Mouse (Mus musculus) limb, embryonic 14.5 days (tissue): ENCODE measurements around the gene Nudt3. TPM values are rescaled to one million over a fixed set of nuclear protein-coding genes. Genes with fewer than 3 reads are reported as not detected.
A peak's percentile ranks its signal among the peaks of the same experiment; 100 is the strongest.
"Not testable (repeated sequence)": the region's sequence is repeated elsewhere in the genome, so short reads cannot be mapped to it uniquely, and the experiment has no call there.

ENCODE experiments used
- ATAC-seq: fragments of 200-750 bp; cut with Nextera tagmentation; 2 replicates; pipeline ENCODE4 v1.8.0; 2017; ENCODE audit warnings: low read depth, moderate number of reproducible peaks, moderate TSS enrichment; ENCODE audit not compliant: low FRiP score
- DNase-seq: peaks from one replicate; pipeline ENCODE4 v3.0.0-alpha.2; 2015; ENCODE audit warnings: low spot score
- H3K27ac ChIP-seq: fragments of 300-500 bp; sonication (generic); replicated peaks from 2 replicates; pipeline ENCODE4 v1.5.1; 2014; ENCODE audit warnings: low read depth, mild to moderate bottlenecking, low read length, moderate library complexity, mixed read lengths
- H3K27me3 ChIP-seq: fragments of 300-500 bp; sonication (generic); 2 replicates; pipeline ENCODE4 v1.6.1; 2014; ENCODE audit warnings: low read length, mixed read lengths; ENCODE audit not compliant: control insufficient read depth, insufficient read depth
- H3K36me3 ChIP-seq: fragments of 300-500 bp; sonication (generic); 2 replicates; pipeline ENCODE4 v1.6.1; 2014; ENCODE audit warnings: mild to moderate bottlenecking, low read length, moderate library complexity, mixed read lengths; ENCODE audit not compliant: control insufficient read depth, insufficient read depth
- H3K4me1 ChIP-seq: fragments of 300-500 bp; sonication (generic); 2 replicates; pipeline ENCODE4 v1.6.1; 2014; ENCODE audit warnings: antibody characterized with exemption, low read length, mixed read lengths; ENCODE audit not compliant: control insufficient read depth, insufficient read depth
- H3K4me2 ChIP-seq: fragments of 300-500 bp; sonication (generic); replicated peaks from 2 replicates; pipeline ENCODE4 v1.6.1; 2014; ENCODE audit warnings: low read depth, mild to moderate bottlenecking, low read length, moderate library complexity; ENCODE audit not compliant: severe bottlenecking
- H3K4me3 ChIP-seq: fragments of 300-500 bp; sonication (generic); replicated peaks from 2 replicates; pipeline ENCODE4 v1.5.1; 2014; ENCODE audit warnings: low read length
- H3K9ac ChIP-seq: fragments of 300-500 bp; sonication (generic); 2 replicates; pipeline ENCODE4 v1.6.1; 2014; ENCODE audit warnings: mild to moderate bottlenecking, low read depth, low read length, moderate library complexity; ENCODE audit not compliant: severe bottlenecking
- H3K9me3 ChIP-seq: fragments of 300-500 bp; sonication (generic); 2 replicates; pipeline ENCODE4 v1.6.1; 2016; ENCODE audit warnings: low read length; ENCODE audit not compliant: control insufficient read depth
- POLR2A ChIP-seq: fragments of 200-500 bp; IDR thresholded peaks from 2 replicates; pipeline ENCODE4 v1.8.0; 2012; ENCODE audit warnings: inconsistent platforms, mild to moderate bottlenecking, moderate library complexity, borderline replicate concordance; ENCODE audit not compliant: insufficient read depth, insufficient read length; ENCODE audit errors: extremely low read depth
- WGBS: fragments of 180-500 bp; shearing (Covaris S2); extraction: QIAGEN DNeasy Blood & Tissue Kit; methylation state at CpG from one replicate; pipeline ENCODE4 v1.1.7; 2014; 5-methylcytosine and 5-hydroxymethylcytosine counted together
- polyA plus RNA-seq, 2 experiments: library from polyadenylated mRNA; depleted of rRNA in 1 of 2; stranded (reverse) in 1 of 2; unstranded in 1 of 2; fragments of >200 nt; fragmentation: Nextera tagmentation in 1 of 2; extraction: Ambion mirVana in 1 of 2; gene quantifications; 2 replicates each; pipeline versions ENCODE4 v1.2.1 to v1.2.3; 2012 to 2014

Gene Nudt3
- polyA plus RNA-seq, 2 experiments, result 36.8 to 121 TPM

DNA sequence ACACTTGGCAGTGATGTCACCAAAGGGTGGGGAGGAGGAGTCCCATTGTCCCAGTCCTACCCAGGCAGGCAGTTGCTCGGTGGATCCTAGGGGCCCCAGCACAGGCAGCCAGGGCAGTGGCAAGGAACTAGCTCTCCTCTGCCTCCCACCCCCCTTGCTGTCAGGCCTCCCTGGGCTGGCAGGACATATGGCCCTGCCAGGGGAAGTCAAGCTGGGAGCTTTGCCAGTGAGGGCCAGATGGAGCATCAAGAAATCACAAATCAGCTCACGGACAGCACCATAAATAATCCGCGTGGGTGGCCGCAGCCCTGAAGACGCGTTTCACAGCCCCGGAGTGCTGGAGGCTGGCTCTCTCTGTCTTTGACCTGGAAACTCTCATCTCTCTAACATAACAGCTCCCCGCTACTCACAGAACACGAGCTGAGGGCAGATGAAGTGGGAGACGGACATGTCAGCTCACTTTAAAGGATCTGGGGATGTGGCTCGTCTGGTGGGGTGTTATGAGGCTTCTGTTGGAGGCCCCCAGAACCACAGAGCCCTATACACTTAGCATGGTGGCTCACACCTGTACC is 19.3 kb upstream of the Nudt3 start:
- H3K4me1 ChIP-seq, result peaks cover 6% of the 10 kb centered on the region
- H3K9ac ChIP-seq, result peak overlapping the region; percentile 48
- no peak overlapping the region for H3K4me2 ChIP-seq
- H3K27ac ChIP-seq, result no peak overlapping the region
- ATAC-seq, result peak; percentile 32; the same call in 1 of the 2 replicates
- H3K36me3 ChIP-seq, result no peaks in the 10 kb centered on the region
- no peaks in the 10 kb centered on the region for H3K9me3 ChIP-seq
- H3K4me3 ChIP-seq, result no peak overlapping the region
- DNase-seq, result peak; percentile 40
- H3K27me3 ChIP-seq, result no peaks in the 10 kb centered on the region
- no peak for TF ChIP-seq POLR2A
- 7% methylated on average over 12 of the region's 12 CpGs for WGBS

DNA sequence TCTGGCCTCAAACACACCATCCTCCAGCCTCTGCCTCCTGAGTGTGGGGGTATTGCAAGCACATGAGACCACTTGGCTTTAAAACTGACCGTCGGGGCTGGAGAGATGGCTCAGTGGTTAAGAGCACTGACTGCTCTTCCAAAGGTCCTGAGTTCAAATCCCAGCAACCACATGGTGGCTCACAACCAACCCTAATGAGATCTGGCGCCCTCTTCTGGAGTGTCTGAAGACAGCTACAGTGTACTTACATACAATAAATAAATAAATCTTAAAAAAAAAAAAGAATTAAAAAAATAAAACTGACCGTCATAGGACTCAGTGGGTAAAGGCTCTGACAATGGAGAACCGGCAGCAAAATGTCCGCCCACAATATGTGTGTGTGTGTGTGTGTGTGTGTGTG is 16.6 kb upstream of the Nudt3 start:
- DNase-seq, H3K4me1 ChIP-seq, ATAC-seq, H3K36me3 ChIP-seq, H3K27me3 ChIP-seq, H3K9ac ChIP-seq, H3K27ac ChIP-seq, H3K4me2 ChIP-seq, H3K9me3 ChIP-seq, H3K4me3 ChIP-seq: not testable (repeated sequence)
- WGBS, result 89% methylated on average over 6 of the region's 6 CpGs

DNA sequence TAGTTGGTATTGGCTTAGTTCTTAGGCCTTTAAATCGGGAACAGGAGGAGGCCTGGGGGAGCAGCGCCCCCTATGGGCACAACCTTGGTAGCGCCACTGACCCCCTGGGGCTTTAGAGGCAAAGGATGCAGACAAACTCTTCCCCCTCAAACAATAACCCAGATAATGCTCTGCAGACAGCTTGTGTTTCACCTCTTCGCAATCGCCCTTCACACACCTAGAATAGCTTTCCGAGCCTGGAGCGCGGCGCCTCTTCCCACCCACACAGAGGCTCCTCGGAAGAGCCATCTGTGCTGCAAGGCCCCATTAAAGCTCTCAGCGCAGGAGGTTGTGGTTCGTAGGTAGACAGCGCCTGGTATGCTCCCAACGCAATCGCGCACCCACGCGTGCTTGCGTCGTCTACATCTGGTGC is 15.6 kb upstream of the Nudt3 start:
- ATAC-seq (no peak), DNase-seq (no peak)
- peaks cover 6% of the 10 kb centered on the region for H3K4me1 ChIP-seq
- 76% methylated on average over 20 of the region's 20 CpGs for WGBS
- H3K4me3 ChIP-seq, result no peak overlapping the region
- no peak overlapping the region for H3K4me2 ChIP-seq
- no peak overlapping the region for H3K27ac ChIP-seq
- no peak for TF ChIP-seq POLR2A
- no peaks in the 10 kb centered on the region for H3K9me3 ChIP-seq
- H3K36me3 ChIP-seq, result 0 out of 2 replicates have a peak, but pooled peaks cover under 1% of the 10 kb centered on the region
- H3K9ac ChIP-seq, result no peak overlapping the region
- H3K27me3 ChIP-seq, result no peaks in the 10 kb centered on the region

DNA sequence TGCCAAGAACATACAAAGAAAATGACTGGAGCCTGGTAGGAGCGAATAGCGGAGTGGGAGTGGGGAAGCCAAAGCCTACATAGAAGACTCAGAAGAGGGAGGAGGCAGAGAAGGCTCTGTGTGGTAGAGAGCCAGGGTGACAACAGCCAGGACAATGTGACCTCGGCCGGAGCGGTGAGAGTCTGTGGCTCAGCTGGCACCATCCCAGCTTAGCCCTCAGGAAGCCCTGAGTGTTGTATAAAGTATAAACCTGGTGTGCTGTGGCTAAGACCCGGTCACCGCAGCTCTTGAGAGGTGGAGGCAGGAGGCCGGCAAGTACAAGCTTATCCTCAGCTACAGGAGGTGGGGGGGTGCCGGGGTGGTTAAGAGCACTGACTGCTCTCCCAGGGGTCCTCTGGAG is 14.0 kb upstream of the Nudt3 start:
- peaks cover 17% of the 10 kb centered on the region for H3K36me3 ChIP-seq
- H3K4me2 ChIP-seq, result no peak overlapping the region
- ATAC-seq (no peak), DNase-seq (no peak)
- no peak for TF ChIP-seq POLR2A
- no peak overlapping the region for H3K4me3 ChIP-seq
- 75% methylated on average over 9 of the region's 9 CpGs for WGBS
- no peak overlapping the region for H3K9ac ChIP-seq
- peaks cover 10% of the 10 kb centered on the region for H3K4me1 ChIP-seq
- H3K9me3 ChIP-seq, result no peaks in the 10 kb centered on the region
- H3K27me3 ChIP-seq, result no peaks in the 10 kb centered on the region
- H3K27ac ChIP-seq, result no peak overlapping the region

DNA sequence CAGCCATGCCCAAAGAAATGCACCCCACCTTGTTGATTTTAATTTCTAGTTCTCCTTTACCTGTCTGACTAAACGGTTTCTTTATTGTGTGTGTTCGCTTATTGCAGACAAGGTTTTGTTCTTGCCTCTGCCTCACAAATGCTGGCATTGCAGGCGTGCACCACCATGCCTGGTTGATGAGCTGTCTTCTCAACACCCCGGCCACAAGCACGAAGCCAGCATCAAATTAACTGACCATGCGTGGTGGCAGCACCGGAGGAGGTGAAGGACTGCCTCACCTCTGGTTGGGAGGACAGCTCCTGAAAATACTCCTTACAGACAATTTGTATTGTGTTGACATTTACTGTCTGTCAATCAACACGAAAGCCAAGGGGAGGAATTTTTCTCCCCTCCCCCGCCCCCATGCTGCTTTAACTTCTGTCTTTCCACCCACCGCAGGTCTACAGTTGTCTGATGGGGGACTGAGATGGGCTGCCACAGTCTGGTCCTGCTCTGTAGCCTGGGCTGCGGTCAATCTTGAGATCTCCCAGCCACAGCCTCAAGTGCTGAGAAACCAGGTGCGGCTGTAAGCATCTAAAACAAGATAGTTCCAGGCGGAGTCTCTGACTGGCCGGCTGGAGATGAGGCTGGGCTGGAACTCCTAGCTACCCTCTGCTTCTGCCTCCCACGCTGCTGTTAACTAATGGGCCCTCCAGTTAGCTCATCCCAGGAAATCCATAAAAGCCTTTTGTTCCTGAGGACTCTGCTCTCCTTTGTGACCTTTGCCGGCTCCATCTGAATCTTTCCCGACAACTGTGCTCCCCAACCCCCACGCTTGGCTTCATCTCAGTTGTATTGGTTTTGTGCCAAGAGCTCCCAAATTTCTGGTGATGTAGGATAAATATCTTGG is 13.1 kb upstream of the Nudt3 start, which contains the start of gene Rps10:
Rps10 (minus strand) TSS at position 538 of the 889 bp plus-strand sequence.
- no peaks in the 10 kb centered on the region for H3K27me3 ChIP-seq
- DNase-seq (no peak), ATAC-seq (no peak)
- TF ChIP-seq POLR2A, result no peak
- peak within 1 kb of the TSS; percentile 87 for H3K27ac ChIP-seq
- peaks cover 26% of the 10 kb centered on the region for H3K36me3 ChIP-seq
- H3K9ac ChIP-seq, result peak within 1 kb of the TSS; percentile 91; the same call in 1 of the 2 replicates
- H3K4me2 ChIP-seq, result peak within 1 kb of the TSS; percentile 91
- WGBS, result 43% methylated on average over 18 of the region's 18 CpGs
- peaks cover 9% of the 10 kb centered on the region; the same call in 1 of the 2 replicates for H3K4me1 ChIP-seq
- H3K4me3 ChIP-seq, result peak within 1 kb of the TSS; percentile 75
- H3K9me3 ChIP-seq, result no peaks in the 10 kb centered on the region

DNA sequence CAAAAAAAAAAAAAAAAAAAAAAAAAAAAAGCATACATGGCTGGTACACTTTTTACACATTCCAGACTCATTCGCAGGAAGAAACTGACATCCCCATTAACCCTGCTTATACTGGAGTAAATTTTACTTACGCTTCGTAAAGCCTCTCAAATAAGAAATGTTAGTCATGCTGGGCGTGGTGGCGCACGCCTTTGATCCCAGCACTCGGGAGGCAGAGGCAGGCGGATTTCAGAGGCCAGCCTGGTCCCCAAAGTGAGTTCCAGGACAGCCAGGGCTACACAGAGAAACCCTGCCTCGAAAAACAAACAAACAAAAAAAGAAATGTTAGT is 12.2 kb upstream of the Nudt3 start:
- peak overlapping the region; percentile 91; the same call in 1 of the 2 replicates for H3K9ac ChIP-seq
- H3K9me3 ChIP-seq, H3K4me1 ChIP-seq, H3K27me3 ChIP-seq, ATAC-seq, DNase-seq: not testable (repeated sequence)
- H3K4me2 ChIP-seq, result peak overlapping the region; percentile 91
- peak overlapping the region; percentile 75 for H3K4me3 ChIP-seq
- H3K27ac ChIP-seq, result peak overlapping the region; percentile 87
- H3K36me3 ChIP-seq, result peaks cover 35% of the 10 kb centered on the region
- 43% methylated on average over 9 of the region's 9 CpGs for WGBS
